Comparison of ENCODE assay signal across 8 mouse cellular contexts in genomic region chr5:32657386-32657785, GRCm38 (mm10). TPM values are rescaled to one million over a fixed set of nuclear protein-coding genes. Genes with fewer than 3 reads are reported as not detected.
DNase-seq lines count a peak whose midpoint lies in the region; ATAC-seq and TF ChIP-seq lines count a peak whose summit lies in the region.

No protein-coding gene starts in this region.

- no peak overlapping the region for H3K27ac ChIP-seq in hindbrain, embryonic 11.5 days (ENCODE audit: low read depth, low read length)
- H3K27ac ChIP-seq in hindbrain, embryonic 12.5 days: no peak overlapping the region
- H3K27ac ChIP-seq in midbrain, postnatal 0 days (ENCODE audit: low read depth, low read length): no peak overlapping the region
- H3K27ac ChIP-seq in midbrain, embryonic 13.5 days: no peak overlapping the region

- peak; percentile 3 for DNase-seq in hindbrain, embryonic 11.5 days (ENCODE audit: low spot score)
- DNase-seq in midbrain, postnatal 0 days (ENCODE audit: low spot score): peak; percentile 58
- peak; percentile 20 for DNase-seq in c-Kit-positive CD71-negative TER-119-negative erythroid progenitor cells, embryonic 14.5 days (ENCODE audit: low read depth)
- peak; percentile 2 for DNase-seq in telencephalon, adult 2 months (ENCODE audit: low read depth, low spot score)
- DNase-seq in urinary bladder, postnatal 4 days (ENCODE audit: low spot score in 2 of 2): no peak
- DNase-seq in urinary bladder, postnatal 14 days (ENCODE audit: low spot score): no peak

- H3K27me3 ChIP-seq in hindbrain, embryonic 11.5 days (ENCODE audit: control insufficient read depth, insufficient read depth, low read length): no peaks in the 10 kb centered on the region
- H3K27me3 ChIP-seq in hindbrain, embryonic 12.5 days: no peaks in the 10 kb centered on the region
- H3K27me3 ChIP-seq in midbrain, postnatal 0 days (ENCODE audit: insufficient read depth, low read length): no peaks in the 10 kb centered on the region
- H3K27me3 ChIP-seq in midbrain, embryonic 13.5 days: no peaks in the 10 kb centered on the region

- H3K4me1 ChIP-seq in hindbrain, embryonic 11.5 days (replicated peaks; ENCODE audit: control insufficient read depth, insufficient read depth, low read length): no peaks in the 10 kb centered on the region
- no peaks in the 10 kb centered on the region for H3K4me1 ChIP-seq in hindbrain, embryonic 12.5 days
- no peaks in the 10 kb centered on the region for H3K4me1 ChIP-seq in midbrain, postnatal 0 days (ENCODE audit: insufficient read depth, low read length)
- H3K4me1 ChIP-seq in midbrain, embryonic 13.5 days (replicated peaks): no peaks in the 10 kb centered on the region

- no peak for ATAC-seq in hindbrain, embryonic 11.5 days (ENCODE audit: low FRiP score)
- ATAC-seq in hindbrain, embryonic 12.5 days (ENCODE audit: low FRiP score): no peak
- ATAC-seq in midbrain, postnatal 0 days (ENCODE audit: low FRiP score): no peak
- no peak for ATAC-seq in midbrain, embryonic 13.5 days

- no peak overlapping the region for H3K4me2 ChIP-seq in hindbrain, embryonic 11.5 days (replicated peaks; ENCODE audit: low read depth, low read length)
- no peak overlapping the region for H3K4me2 ChIP-seq in hindbrain, embryonic 12.5 days (replicated peaks)
- H3K4me2 ChIP-seq in midbrain, postnatal 0 days (ENCODE audit: low read depth, low read length, poor library complexity, severe bottlenecking): no peak overlapping the region
- H3K4me2 ChIP-seq in midbrain, embryonic 13.5 days (replicated peaks): no peak overlapping the region

- TF ChIP-seq CTCF in midbrain, postnatal 0 days (IDR thresholded peaks at IDR 0.05): peak; percentile 82

- H3K4me3 ChIP-seq in hindbrain, embryonic 11.5 days (ENCODE audit: low read depth, low read length): no peak overlapping the region
- no peak overlapping the region for H3K4me3 ChIP-seq in hindbrain, embryonic 12.5 days
- no peak overlapping the region for H3K4me3 ChIP-seq in midbrain, postnatal 0 days (ENCODE audit: low read depth, low read length)
- no peak overlapping the region for H3K4me3 ChIP-seq in midbrain, embryonic 13.5 days (replicated peaks)

- H3K9ac ChIP-seq in hindbrain, embryonic 11.5 days (ENCODE audit: low read depth, low read length): no peak overlapping the region
- H3K9ac ChIP-seq in hindbrain, embryonic 12.5 days: no peak overlapping the region
- no peak overlapping the region for H3K9ac ChIP-seq in midbrain, postnatal 0 days (replicated peaks; ENCODE audit: low read length, poor library complexity, severe bottlenecking)
- no peak overlapping the region for H3K9ac ChIP-seq in midbrain, embryonic 13.5 days (replicated peaks)

- H3K36me3 ChIP-seq in hindbrain, embryonic 11.5 days (ENCODE audit: control insufficient read depth, insufficient read depth, low read length): no peaks in the 10 kb centered on the region
- peaks cover 20% of the 10 kb centered on the region for H3K36me3 ChIP-seq in hindbrain, embryonic 12.5 days
- peaks cover 2% of the 10 kb centered on the region; the same call in 1 of the 2 replicates for H3K36me3 ChIP-seq in midbrain, postnatal 0 days (ENCODE audit: insufficient read depth, low read length)
- H3K36me3 ChIP-seq in midbrain, embryonic 13.5 days: peaks cover 18% of the 10 kb centered on the region

- no peaks in the 10 kb centered on the region for H3K9me3 ChIP-seq in hindbrain, embryonic 11.5 days (ENCODE audit: control insufficient read depth, low read length)
- no peaks in the 10 kb centered on the region for H3K9me3 ChIP-seq in hindbrain, embryonic 12.5 days (replicated peaks)
- no peaks in the 10 kb centered on the region for H3K9me3 ChIP-seq in midbrain, postnatal 0 days (ENCODE audit: low read length)
- H3K9me3 ChIP-seq in midbrain, embryonic 13.5 days: no peaks in the 10 kb centered on the region

- 54% methylated on average over 1 of the region's 1 CpGs for WGBS in hindbrain, embryonic 11.5 days
- 60% methylated on average over 1 of the region's 1 CpGs for WGBS in hindbrain, embryonic 12.5 days
- WGBS in midbrain, postnatal 0 days: 52% methylated on average over 1 of the region's 1 CpGs
- WGBS in midbrain, embryonic 13.5 days: 63% methylated on average over 1 of the region's 1 CpGs

RNA-seq across cellular contexts. Expression of gene Yes1, which starts 46.4 kb away (rescaled TPM):
- 32.1 and 34.6 TPM in 2 replicates for polyA plus RNA-seq in hindbrain, embryonic 11.5 days (2014; fragmentation: Nextera tagmentation; extraction: Ambion mirVana)
- polyA plus RNA-seq in hindbrain, embryonic 12.5 days (2016; fragmentation: Nextera tagmentation; extraction: Ambion mirVana): 34.2 and 37.1 TPM in 2 replicates
- total RNA-seq in midbrain, postnatal 0 days (2014; rRNA removed): 20.3 and 22.8 TPM in 2 replicates
- polyA plus RNA-seq in midbrain, postnatal 0 days (2015; fragmentation: Nextera tagmentation; extraction: Ambion mirVana): 11.5 TPM in 2 replicates
- polyA plus RNA-seq in midbrain, embryonic 13.5 days (2015; fragmentation: Nextera tagmentation; extraction: Ambion mirVana): 19.8 and 21.5 TPM in 2 replicates

Comparison
In these comparisons a context has a peak if more than half of its experiments do, and no peak if none do; other contexts are left out.
1. DNase-seq: peak in hindbrain, embryonic 11.5 days (single experiment), midbrain, postnatal 0 days (single experiment), c-Kit-positive CD71-negative TER-119-negative erythroid progenitor cells, embryonic 14.5 days (single experiment) and telencephalon, adult 2 months (single experiment); none in urinary bladder, postnatal 4 days (0 of 2) and urinary bladder, postnatal 14 days (single experiment).